Mouse (Mus musculus): ENCODE measurements around the gene Stac3.

DNA sequence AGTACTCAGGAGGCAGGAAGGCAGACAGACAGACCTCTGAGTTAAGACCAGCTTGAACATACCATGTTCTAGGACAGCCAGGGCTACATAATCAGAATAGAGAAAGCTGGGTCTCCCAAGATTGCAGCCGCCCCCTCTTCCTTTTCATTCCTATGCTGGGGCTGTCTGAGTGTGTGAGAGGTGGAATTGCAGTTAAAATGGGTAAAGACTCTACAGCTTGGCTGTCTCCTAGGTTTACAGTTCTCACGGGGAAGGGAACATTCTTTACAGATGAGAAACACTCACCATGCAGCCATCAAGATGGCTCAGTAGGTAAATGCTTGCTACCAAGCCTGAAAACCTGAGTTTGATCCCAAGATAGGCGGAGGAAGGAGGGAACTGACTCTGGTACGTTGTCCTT is 1.4 kb upstream of the Stac3 start:
- TF ChIP-seq CTCF (IDR thresholded peaks at IDR 0.05) (no peak), EP300 (IDR thresholded peaks at IDR 0.05) (no peak)
